Mouse (Mus musculus) limb, embryonic 11.5 days (tissue): ENCODE results near the gene Pkdcc. TPM values are rescaled to one million over a fixed set of nuclear protein-coding genes. Genes with fewer than 3 reads are reported as not detected.

Experiments
- ATAC-seq: fragments of 200-750 bp; cut with Nextera tagmentation; 2 replicates; pipeline ENCODE4 v1.8.0; 2017; ENCODE audit warnings: low read depth; ENCODE audit not compliant: insufficient number of reproducible peaks, low FRiP score, low TSS enrichment
- DNase-seq: peaks from one replicate; pipeline ENCODE4 v3.0.0-alpha.2; 2015; ENCODE audit warnings: low spot score
- H3K27ac ChIP-seq: fragments of 300-500 bp; sonication (generic); replicated peaks from 2 replicates; pipeline ENCODE4 v1.5.1; 2014; ENCODE audit warnings: low read depth, mild to moderate bottlenecking, low read length
- H3K27me3 ChIP-seq: fragments of 300-500 bp; sonication (generic); 2 replicates; pipeline ENCODE4 v1.6.1; 2014; ENCODE audit warnings: mild to moderate bottlenecking, low read length, mixed read lengths; ENCODE audit not compliant: control insufficient read depth, insufficient read depth
- H3K36me3 ChIP-seq: fragments of 300-500 bp; sonication (generic); 2 replicates; pipeline ENCODE4 v1.6.1; 2014; ENCODE audit warnings: mild to moderate bottlenecking, low read length, moderate library complexity, mixed read lengths; ENCODE audit not compliant: control insufficient read depth, insufficient read depth
- H3K4me1 ChIP-seq: fragments of 300-500 bp; sonication (generic); 2 replicates; pipeline ENCODE4 v1.6.1; 2014; ENCODE audit warnings: low read length, mixed read lengths; ENCODE audit not compliant: control insufficient read depth, insufficient read depth
- H3K4me2 ChIP-seq: fragments of 300-500 bp; sonication (generic); 2 replicates; pipeline ENCODE4 v1.6.1; 2014; ENCODE audit warnings: low read depth, mild to moderate bottlenecking, moderate library complexity; ENCODE audit not compliant: severe bottlenecking
- H3K4me3 ChIP-seq: fragments of 300-500 bp; sonication (generic); 2 replicates; pipeline ENCODE4 v1.5.1; 2014; ENCODE audit warnings: low read depth, low read length
- H3K9ac ChIP-seq: fragments of 300-500 bp; sonication (generic); 2 replicates; pipeline ENCODE4 v1.6.1; 2014; ENCODE audit warnings: mild to moderate bottlenecking, low read length
- H3K9me3 ChIP-seq: fragments of 300-500 bp; sonication (generic); 2 replicates; pipeline ENCODE4 v1.6.1; 2016; ENCODE audit warnings: low read length; ENCODE audit not compliant: control insufficient read depth
- WGBS: fragments of 180-500 bp; shearing (Covaris S2); extraction: QIAGEN DNeasy Blood & Tissue Kit; methylation state at CpG from one replicate; pipeline ENCODE4 v1.1.7; 2014; 5-methylcytosine and 5-hydroxymethylcytosine counted together
- polyA plus RNA-seq: library from polyadenylated mRNA; unstranded; fragments of >200 nt; fragmentation: Nextera tagmentation; extraction: Ambion mirVana; gene quantifications from 2 replicates; pipeline ENCODE4 v1.2.1, GENCODE M21; 2014

Gene Pkdcc
- 21.8 and 22.6 TPM in 2 replicates for polyA plus RNA-seq

DNA sequence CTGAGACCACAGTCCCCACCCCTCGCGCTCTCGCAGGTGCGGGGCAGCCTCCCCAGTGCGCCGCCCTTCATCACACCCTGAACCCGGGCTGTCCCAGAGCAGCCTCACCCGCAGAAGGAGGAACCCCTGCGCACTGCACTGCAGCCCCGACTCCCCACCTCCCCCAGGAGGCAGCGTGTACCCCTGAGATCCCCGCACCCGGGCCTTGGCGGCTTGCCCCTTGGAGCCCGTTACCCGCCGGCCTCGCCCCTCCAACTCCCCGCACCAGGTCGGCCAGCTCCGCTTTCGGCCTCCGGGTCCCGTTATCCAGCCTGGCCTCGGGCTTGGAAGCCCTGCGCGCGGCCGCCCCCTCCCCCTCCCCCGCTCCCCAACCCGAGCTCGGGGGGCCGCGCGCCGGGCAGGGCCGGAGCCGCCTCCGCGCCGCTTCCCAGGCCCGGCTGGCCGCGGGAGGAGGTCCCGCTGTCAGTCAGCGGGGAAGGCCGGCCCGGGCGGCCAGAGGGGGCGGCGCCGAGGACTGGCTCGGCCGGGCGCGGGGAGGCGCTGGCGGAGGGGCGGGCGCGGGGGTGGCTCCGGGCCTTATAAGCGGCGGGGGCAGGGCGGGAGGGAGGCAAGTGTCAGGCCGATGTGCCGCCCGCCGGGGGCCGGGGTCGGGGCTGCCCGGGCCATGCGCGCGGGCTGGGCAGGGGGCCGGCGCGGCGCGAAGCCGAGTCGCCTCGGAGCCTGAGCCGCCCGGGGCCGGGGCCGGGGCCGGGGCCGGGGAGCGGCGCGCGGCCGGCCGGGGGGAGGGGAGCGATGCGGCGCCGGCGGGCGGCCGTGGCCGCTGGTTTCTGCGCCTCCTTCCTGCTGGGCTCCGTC lies at the start of gene Pkdcc:
Gene Pkdcc (plus strand): TSS at position 619 of the 855 bp plus-strand sequence.
- Histone ChIP-seq H3K4me1 (peaks cover 40% of the 10 kb centered on the region), H3K27ac (peak within 1 kb of the TSS; percentile 81), H3K9ac (peak within 1 kb of the TSS; percentile 92), H3K9me3 (no peaks in the 10 kb centered on the region), H3K27me3 (peaks cover 66% of the 10 kb centered on the region), H3K4me2 (peak within 1 kb of the TSS; percentile 80), H3K4me3 (peak within 1 kb of the TSS; percentile 65), H3K36me3 (no peaks in the 10 kb centered on the region)
- WGBS, result under 1% methylated on average over 86 of the region's 105 CpGs
- DNase-seq (peak; percentile 87), ATAC-seq (peak; percentile 70)

DNA sequence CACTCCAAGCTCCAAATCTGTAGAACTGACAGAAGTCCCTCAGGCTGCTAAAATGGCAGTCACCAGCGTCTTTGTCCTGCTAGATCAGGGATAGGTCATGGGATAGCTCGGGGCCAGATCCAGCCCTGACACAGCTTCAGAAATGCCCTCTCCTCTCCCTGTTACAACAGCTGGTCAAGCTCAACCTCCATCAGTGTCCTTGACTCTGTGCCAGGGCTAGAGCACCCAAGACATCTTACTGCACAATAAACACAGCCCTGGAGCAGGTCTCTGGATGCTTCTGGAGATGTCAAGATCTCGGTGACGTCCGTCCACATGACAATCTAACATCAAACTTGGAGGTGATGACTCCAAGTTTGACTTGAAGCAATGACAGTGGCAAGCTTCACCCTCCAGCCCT lies 48.9 kb upstream of the Pkdcc start:
- DNase-seq, result no peak
- Histone ChIP-seq H3K9ac (no peak overlapping the region), H3K27me3 (peaks cover 55% of the 10 kb centered on the region), H3K4me3 (no peak overlapping the region), H3K9me3 (no peaks in the 10 kb centered on the region; the same call in 1 of the 2 replicates), H3K4me2 (no peak overlapping the region), H3K36me3 (no peaks in the 10 kb centered on the region), H3K27ac (peak overlapping the region; percentile 59; the same call in 1 of the 2 replicates), H3K4me1 (peaks cover 28% of the 10 kb centered on the region)
- no peak; the same call in 1 of the 2 replicates for ATAC-seq
- WGBS, result 34% methylated on average over 5 of the region's 5 CpGs

DNA sequence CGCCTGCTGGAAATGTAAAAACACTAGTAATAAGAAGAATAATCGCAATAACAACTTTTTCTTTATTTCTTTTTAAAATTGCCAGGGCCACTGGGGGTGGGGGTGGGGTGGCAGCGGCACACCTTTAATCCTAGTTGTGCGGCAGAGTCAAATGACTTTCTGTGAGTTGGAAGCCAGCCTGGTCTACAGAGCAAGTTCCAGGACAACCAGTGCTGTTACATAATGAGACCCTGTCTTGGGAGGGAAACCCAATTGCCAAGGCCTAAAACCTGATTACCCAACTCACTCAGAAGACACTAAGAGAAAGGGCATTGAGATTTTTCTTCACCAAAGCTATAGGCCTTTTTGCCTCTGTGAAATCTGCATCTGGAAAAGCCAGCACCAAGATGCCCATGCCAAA lies 38.9 kb upstream of the Pkdcc start:
- peaks cover 28% of the 10 kb centered on the region for H3K4me1 ChIP-seq

DNA sequence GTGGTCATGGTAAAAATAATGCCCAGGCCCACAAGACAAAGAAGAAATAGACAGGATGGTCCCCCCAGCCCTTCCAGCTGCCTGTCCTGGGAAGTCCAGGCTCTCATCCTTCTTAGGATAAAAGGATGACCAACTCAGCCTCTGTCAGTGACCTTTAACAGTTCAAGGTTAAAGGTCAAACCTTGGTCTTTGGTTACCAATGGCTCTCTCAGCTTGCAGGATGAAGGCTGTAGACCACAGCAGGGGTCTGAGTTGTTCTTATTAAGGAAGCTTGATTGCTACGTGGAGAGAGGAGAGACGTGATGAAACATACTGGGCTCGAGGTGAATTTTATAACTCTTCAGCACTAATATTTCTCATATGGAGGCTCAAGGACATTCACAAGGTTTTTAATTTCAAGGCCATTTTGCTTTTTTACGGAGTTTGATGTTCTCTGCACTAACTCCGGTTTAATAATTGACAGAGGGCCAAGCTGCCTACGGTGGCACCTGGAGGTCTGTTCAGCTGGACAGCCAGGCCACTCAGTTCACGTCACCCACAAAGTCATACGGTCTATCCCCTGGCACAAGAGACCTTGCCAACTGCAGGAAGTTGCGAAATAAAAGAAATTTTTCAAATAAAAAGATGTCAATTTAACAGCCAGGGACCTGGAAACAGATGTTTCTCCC lies 36.5 kb upstream of the Pkdcc start:
- peaks cover 30% of the 10 kb centered on the region for H3K27me3 ChIP-seq
- no peak overlapping the region for H3K9ac ChIP-seq
- DNase-seq (no peak), ATAC-seq (peak; percentile 63)
- H3K4me2 ChIP-seq, result no peak overlapping the region
- no peaks in the 10 kb centered on the region for H3K9me3 ChIP-seq
- WGBS, result 10% methylated on average over 9 of the region's 9 CpGs
- H3K36me3 ChIP-seq, result no peaks in the 10 kb centered on the region
- H3K4me3 ChIP-seq, result no peak overlapping the region
- peaks cover 36% of the 10 kb centered on the region for H3K4me1 ChIP-seq
- 0 out of 2 replicates have a peak overlapping the region, but pooled peaks have one; percentile 37 for H3K27ac ChIP-seq

More for the DNA sequence above, 38.9 kb upstream of the Pkdcc start:
- Histone ChIP-seq H3K27me3 (peaks cover 30% of the 10 kb centered on the region), H3K9ac (no peak overlapping the region), H3K9me3 (peaks cover 5% of the 10 kb centered on the region; the same call in 1 of the 2 replicates), H3K27ac (no peak overlapping the region), H3K36me3 (no peaks in the 10 kb centered on the region), H3K4me3 (no peak overlapping the region), H3K4me2 (no peak overlapping the region)
- ATAC-seq (no peak), DNase-seq (no peak)
- WGBS, result 64% methylated on average over 4 of the region's 4 CpGs

DNA sequence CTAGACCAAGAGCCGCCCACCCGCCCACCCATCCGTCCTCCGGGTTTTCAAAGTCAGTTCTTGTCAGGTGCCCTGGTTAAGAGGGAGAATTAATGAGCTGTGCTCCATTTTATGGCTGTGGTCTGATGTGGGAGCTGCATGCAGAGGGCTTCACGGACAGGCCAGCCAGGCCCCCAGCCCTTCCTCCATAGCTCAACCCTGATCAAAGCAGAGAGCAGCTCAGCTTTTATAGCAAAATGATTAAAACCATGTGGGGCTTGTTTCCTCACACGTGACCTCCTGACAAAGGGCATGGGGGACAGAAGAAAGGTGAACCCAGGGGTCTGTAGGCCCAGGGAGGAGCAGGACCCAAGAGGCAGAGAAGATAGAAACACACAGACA lies 36.0 kb upstream of the Pkdcc start:
- H3K4me3 ChIP-seq, result no peak overlapping the region
- peaks cover 34% of the 10 kb centered on the region for H3K4me1 ChIP-seq
- peak; percentile 85 for DNase-seq
- no peaks in the 10 kb centered on the region for H3K36me3 ChIP-seq
- no peaks in the 10 kb centered on the region for H3K9me3 ChIP-seq
- peaks cover 30% of the 10 kb centered on the region for H3K27me3 ChIP-seq
- peak; percentile 86 for ATAC-seq
- peak overlapping the region; percentile 37; the same call in 1 of the 2 replicates for H3K27ac ChIP-seq
- under 1% methylated on average over 6 of the region's 6 CpGs for WGBS
- no peak overlapping the region for H3K9ac ChIP-seq
- H3K4me2 ChIP-seq, result no peak overlapping the region

DNA sequence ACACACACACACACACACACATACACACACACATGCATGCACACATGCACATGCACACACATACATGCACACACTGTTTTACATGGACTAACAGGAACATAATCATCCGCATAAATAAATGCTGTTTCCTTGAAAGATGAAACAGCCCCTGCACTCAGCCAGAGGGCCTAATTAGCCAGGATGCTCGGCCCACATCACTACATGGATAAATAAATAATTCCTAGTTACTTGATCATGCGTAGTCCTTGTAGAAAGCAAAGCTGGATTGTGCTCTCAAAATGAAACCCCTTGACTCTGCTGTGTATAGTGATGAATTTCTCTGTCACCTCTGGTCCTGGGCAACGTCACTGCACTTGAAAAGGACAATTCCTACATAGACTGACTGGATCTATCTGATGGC lies 35.5 kb upstream of the Pkdcc start:
- Histone ChIP-seq H3K9me3 (peaks cover 2% of the 10 kb centered on the region; the same call in 1 of the 2 replicates), H3K4me2 (no peak overlapping the region), H3K4me3 (no peak overlapping the region), H3K4me1 (peaks cover 31% of the 10 kb centered on the region), H3K27ac (no peak overlapping the region; the same call in 1 of the 2 replicates), H3K36me3 (no peaks in the 10 kb centered on the region), H3K27me3 (peaks cover 26% of the 10 kb centered on the region), H3K9ac (no peak overlapping the region)
- WGBS, result 25% methylated on average over 4 of the region's 4 CpGs
- DNase-seq, result no peak
- ATAC-seq, result no peak

DNA sequence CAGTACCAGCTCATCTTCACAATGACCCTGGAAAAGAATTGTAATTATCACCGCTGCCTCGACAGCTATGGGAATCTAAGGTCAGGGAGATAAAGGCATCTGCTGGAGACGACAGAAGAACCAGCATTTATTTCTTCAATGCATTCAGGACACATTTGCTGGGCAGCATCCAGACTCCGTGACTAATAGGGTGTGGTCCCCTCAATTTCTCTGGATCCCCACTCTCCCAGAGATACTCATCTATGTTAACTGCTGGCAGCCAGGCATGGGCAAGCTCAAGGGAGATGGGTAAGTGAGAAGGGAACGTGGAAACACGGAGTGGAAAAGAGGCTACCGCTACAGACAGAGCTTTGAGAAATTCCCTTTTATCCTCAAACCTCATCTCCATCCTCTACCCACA lies 34.0 kb upstream of the Pkdcc start:
- peaks cover 34% of the 10 kb centered on the region for H3K27me3 ChIP-seq
- H3K9me3 ChIP-seq, result peaks cover 6% of the 10 kb centered on the region; the same call in 1 of the 2 replicates
- WGBS, result 77% methylated on average over 7 of the region's 7 CpGs
- no peak overlapping the region for H3K9ac ChIP-seq
- H3K27ac ChIP-seq, result no peak overlapping the region
- H3K4me3 ChIP-seq, result no peak overlapping the region
- DNase-seq (no peak), ATAC-seq (no peak)
- H3K4me1 ChIP-seq, result peaks cover 31% of the 10 kb centered on the region
- H3K36me3 ChIP-seq, result no peaks in the 10 kb centered on the region
- H3K4me2 ChIP-seq, result no peak overlapping the region

DNA sequence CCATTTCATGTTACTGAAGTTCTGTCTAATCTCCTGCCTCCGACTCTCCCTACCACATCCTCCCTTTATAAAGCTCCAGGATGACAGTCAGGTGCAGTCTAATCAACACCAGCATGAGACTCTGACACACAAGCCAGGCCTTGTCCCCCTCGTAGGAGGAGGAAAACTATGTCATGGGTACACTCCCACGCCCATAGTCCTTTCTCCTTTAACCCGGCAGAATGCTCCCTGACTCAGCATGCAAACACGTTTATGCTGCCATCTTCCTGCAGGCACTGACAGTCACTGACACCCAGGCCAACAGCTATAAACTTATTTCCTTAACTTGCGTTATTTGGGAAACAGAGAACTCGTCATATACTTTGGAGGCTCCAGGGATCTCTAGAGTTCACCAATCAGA lies 33.5 kb upstream of the Pkdcc start:
- Histone ChIP-seq H3K4me1 (peaks cover 31% of the 10 kb centered on the region), H3K9me3 (peaks cover 6% of the 10 kb centered on the region; the same call in 1 of the 2 replicates)

More for the DNA sequence above, 33.5 kb upstream of the Pkdcc start:
- no peak overlapping the region for H3K4me2 ChIP-seq
- no peak overlapping the region for H3K4me3 ChIP-seq
- H3K27ac ChIP-seq, result no peak overlapping the region
- H3K36me3 ChIP-seq, result no peaks in the 10 kb centered on the region
- H3K9ac ChIP-seq, result no peak overlapping the region
- WGBS, result 60% methylated on average over 7 of the region's 7 CpGs
- no peak for DNase-seq
- peaks cover 35% of the 10 kb centered on the region for H3K27me3 ChIP-seq
- ATAC-seq, result no peak
